In the genomic region with DNA sequence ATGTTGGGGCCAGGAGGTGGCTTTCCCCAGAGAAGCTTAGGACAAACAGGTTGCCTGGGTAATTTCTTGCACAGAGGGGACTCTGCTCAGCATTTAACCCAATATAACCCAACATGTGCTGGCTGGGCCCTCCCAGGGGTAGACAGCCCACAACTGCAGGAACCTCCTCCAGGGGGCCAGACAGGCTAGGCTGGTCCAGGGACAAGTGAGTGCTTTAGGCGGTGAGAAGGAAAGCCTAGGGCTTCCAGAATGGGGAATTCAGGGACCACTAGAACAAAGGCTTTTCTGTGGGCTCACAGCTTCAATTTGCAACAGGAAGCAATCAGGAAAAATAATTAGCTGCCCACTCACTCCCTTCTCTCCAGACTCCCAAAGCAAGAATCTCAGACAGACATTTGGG, we compare ENCODE assay signal across 10 mouse cellular contexts. TPM values are rescaled to one million over a fixed set of nuclear protein-coding genes. Genes with fewer than 3 reads are reported as not detected.
A peak's percentile ranks its signal among the peaks of the same experiment; 100 is the strongest.
DNase-seq lines count a peak whose midpoint lies in the region; ATAC-seq lines count a peak whose summit lies in the region.
"Had no signal": no experiment of that assay in that cellular context is flagged by ENCODE, and none has a peak within 500 bp of the region (broad histone marks: within the 10 kb centered on the region; RNA-seq: fewer than 3 reads in every experiment).

No protein-coding gene starts in this region.

- peak overlapping the region; percentile 97 for H3K4me2 ChIP-seq in heart, embryonic 14.5 days (ENCODE audit: low read length)
- H3K4me2 ChIP-seq in hindbrain, embryonic 16.5 days (ENCODE audit: low read length), result peak overlapping the region; percentile 100; the same call in 1 of the 2 replicates
- peak overlapping the region; percentile 96; the same call in 1 of the 2 replicates for H3K4me2 ChIP-seq in midbrain, embryonic 15.5 days

- peak overlapping the region; percentile 6; the same call in 1 of the 2 replicates for H3K9ac ChIP-seq in heart, embryonic 14.5 days (ENCODE audit: low read length)
- no peak overlapping the region for H3K9ac ChIP-seq in hindbrain, embryonic 16.5 days (ENCODE audit: low read depth, low read length)
- H3K9ac ChIP-seq in midbrain, embryonic 15.5 days, result no peak overlapping the region

- no peaks in the 10 kb centered on the region for H3K27me3 ChIP-seq in heart, embryonic 14.5 days (ENCODE audit: control insufficient read depth, insufficient read depth, low read length)
- H3K27me3 ChIP-seq in hindbrain, embryonic 16.5 days (replicated peaks; ENCODE audit: control insufficient read depth, insufficient read depth, low read length), result peaks cover 4% of the 10 kb centered on the region
- H3K27me3 ChIP-seq in midbrain, embryonic 15.5 days (replicated peaks), result 0 out of 2 replicates have a peak, but pooled peaks cover 8% of the 10 kb centered on the region

- DNase-seq in heart, adult 8-10 months (ENCODE audit: low spot score), result no peak
- DNase-seq in embryo, embryonic 9.5 days (ENCODE audit: extremely low spot score), result peak; percentile 27
- DNase-seq in testis, postnatal 14 days (ENCODE audit: low spot score), result no peak
- no peak for DNase-seq in kidney, adult 8-10 months
- no peak for DNase-seq in layer of hippocampus, adult 9-11 months
- DNase-seq: adrenal gland, postnatal 10 days; thymus, adult 18-20 months had no signal

- no peaks in the 10 kb centered on the region for H3K36me3 ChIP-seq in heart, embryonic 14.5 days (ENCODE audit: control insufficient read depth, insufficient read depth, low read length)
- H3K36me3 ChIP-seq in hindbrain, embryonic 16.5 days (ENCODE audit: control insufficient read depth, insufficient read depth, low read length), result no peaks in the 10 kb centered on the region
- H3K36me3 ChIP-seq in midbrain, embryonic 15.5 days (replicated peaks), result no peaks in the 10 kb centered on the region

- H3K9me3 ChIP-seq in heart, embryonic 14.5 days (ENCODE audit: control insufficient read depth, low read length), result no peaks in the 10 kb centered on the region
- H3K9me3 ChIP-seq in hindbrain, embryonic 16.5 days (ENCODE audit: control insufficient read depth, low read length), result no peaks in the 10 kb centered on the region
- no peaks in the 10 kb centered on the region for H3K9me3 ChIP-seq in midbrain, embryonic 15.5 days

- 64% methylated on average over 1 of the region's 1 CpGs for WGBS in heart, embryonic 14.5 days
- 5% methylated on average over 1 of the region's 1 CpGs for WGBS in hindbrain, embryonic 16.5 days
- 32% methylated on average over 1 of the region's 1 CpGs for WGBS in midbrain, embryonic 15.5 days

- no peak overlapping the region; a peak in 1 of 4 replicates for H3K27ac ChIP-seq in heart, embryonic 14.5 days (replicated peaks in 1 of 2; ENCODE audit: control insufficient read depth in 1 of 2, insufficient read depth in 1 of 2, low read depth in 2 of 2, low read length in 2 of 2)
- no peak overlapping the region for H3K27ac ChIP-seq in hindbrain, embryonic 16.5 days (ENCODE audit: low read depth, low read length)
- H3K27ac ChIP-seq in midbrain, embryonic 15.5 days, result no peak overlapping the region

- peak overlapping the region in 1 of 2 experiments; percentile 91; a peak in 2 of 4 replicates for H3K4me3 ChIP-seq in heart, embryonic 14.5 days (ENCODE audit: control insufficient read depth in 1 of 2, insufficient read depth in 1 of 2, low read depth in 1 of 2, low read length in 2 of 2)
- H3K4me3 ChIP-seq in hindbrain, embryonic 16.5 days (ENCODE audit: low read length), result no peak overlapping the region
- H3K4me3 ChIP-seq in midbrain, embryonic 15.5 days, result no peak overlapping the region

- ATAC-seq in heart, embryonic 14.5 days (ENCODE audit: insufficient number of reproducible peaks, insufficient read depth, low FRiP score, low read depth), result no peak
- ATAC-seq in hindbrain, embryonic 16.5 days, result no peak
- no peak for ATAC-seq in midbrain, embryonic 15.5 days (replicated peaks)

- H3K4me1 ChIP-seq in heart, embryonic 14.5 days (ENCODE audit: control insufficient read depth in 2 of 2, insufficient read depth in 2 of 2, low read length in 2 of 2), result peaks cover 27 to 28% of the 10 kb centered on the region in 2 experiments
- peaks cover 25% of the 10 kb centered on the region for H3K4me1 ChIP-seq in hindbrain, embryonic 16.5 days (ENCODE audit: control insufficient read depth, insufficient read depth, low read depth, low read length)
- peaks cover 32% of the 10 kb centered on the region for H3K4me1 ChIP-seq in midbrain, embryonic 15.5 days

RNA-seq across cellular contexts. Expression of a gene that starts 1.9 kb away (rescaled TPM):
- polyA plus RNA-seq in heart, embryonic 14.5 days (2014; fragmentation: Nextera tagmentation; extraction: Ambion mirVana), result 4.1 and 5.0 TPM in 2 replicates
- 10 to 100 TPM; 48.9 to 52.9 (median 50.7) TPM for total RNA-seq in heart, adult 8-10 months (2022)
- 1.3 and 1.5 TPM in 2 replicates for polyA plus RNA-seq in hindbrain, embryonic 16.5 days (2015; fragmentation: Nextera tagmentation; extraction: Ambion mirVana)
- polyA plus RNA-seq in midbrain, embryonic 15.5 days (2015; fragmentation: Nextera tagmentation; extraction: Ambion mirVana), result 1.1 and 1.4 TPM in 2 replicates

RNA-seq across cellular contexts. Expression of a gene that starts 23.7 kb away (rescaled TPM):
- polyA plus RNA-seq in heart, embryonic 14.5 days (2014; fragmentation: Nextera tagmentation; extraction: Ambion mirVana), result 18.0 and 18.2 TPM in 2 replicates
- 1 to 10 TPM; 5.5 to 8.2 (median 6.5) TPM for total RNA-seq in heart, adult 8-10 months (2022)
- 42.1 and 44.8 TPM in 2 replicates for polyA plus RNA-seq in hindbrain, embryonic 16.5 days (2015; fragmentation: Nextera tagmentation; extraction: Ambion mirVana)
- 34.6 and 35.9 TPM in 2 replicates for polyA plus RNA-seq in midbrain, embryonic 15.5 days (2015; fragmentation: Nextera tagmentation; extraction: Ambion mirVana)
